In the genomic region with DNA sequence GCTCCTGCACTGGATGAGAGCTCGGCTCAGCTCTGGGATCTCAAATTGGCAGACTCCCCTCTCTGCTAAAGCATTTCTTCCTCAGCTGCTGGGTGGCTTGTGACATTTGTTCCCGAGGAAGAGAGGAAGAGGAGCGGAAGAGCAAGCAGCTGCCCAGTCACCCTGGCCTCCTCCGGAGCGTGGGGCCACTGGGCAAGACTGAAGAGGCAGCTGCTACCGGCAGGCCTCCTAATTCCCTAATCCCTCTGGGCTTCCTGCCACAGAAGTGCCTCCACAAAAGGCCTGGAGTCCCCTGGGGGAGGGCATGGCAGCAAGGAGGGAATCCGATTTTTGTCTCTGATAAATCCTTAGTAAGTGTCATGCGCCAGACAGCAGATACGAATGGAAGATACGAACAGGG, we compare ENCODE assay signal across 11 mouse cellular contexts.
DNase-seq lines count a peak whose midpoint lies in the region; ATAC-seq and TF ChIP-seq lines count a peak whose summit lies in the region.
"Had no signal": no experiment of that assay in that cellular context is flagged by ENCODE, and none has a peak within 500 bp of the region (broad histone marks: within the 10 kb centered on the region; RNA-seq: fewer than 3 reads in every experiment).

No protein-coding gene starts in this region.

- H3K4me2 ChIP-seq in intestine, embryonic 14.5 days (ENCODE audit: low read length): no peak overlapping the region
- H3K4me2 ChIP-seq in intestine, postnatal 0 days (replicated peaks; ENCODE audit: low read depth): no peak overlapping the region
- H3K4me2 ChIP-seq in embryonic facial prominence, embryonic 15.5 days (replicated peaks): no peak overlapping the region
- H3K4me2 ChIP-seq in hindbrain, postnatal 0 days (ENCODE audit: low read depth, low read length): peak overlapping the region; percentile 4; the same call in 1 of the 2 replicates
- H3K4me2 ChIP-seq: liver, embryonic 13.5 days had no signal

- no peak overlapping the region for H3K4me3 ChIP-seq in intestine, embryonic 14.5 days (ENCODE audit: low read depth, low read length)
- no peak overlapping the region for H3K4me3 ChIP-seq in intestine, postnatal 0 days (ENCODE audit: low read depth, low read length)
- H3K4me3 ChIP-seq in embryonic facial prominence, embryonic 15.5 days (replicated peaks): no peak overlapping the region
- H3K4me3 ChIP-seq in hindbrain, postnatal 0 days (ENCODE audit: low read length): no peak overlapping the region
- H3K4me3 ChIP-seq: liver, embryonic 13.5 days had no signal

- no peaks in the 10 kb centered on the region for H3K36me3 ChIP-seq in intestine, embryonic 14.5 days (ENCODE audit: control insufficient read depth, insufficient read depth, low read length)
- H3K36me3 ChIP-seq in intestine, postnatal 0 days (ENCODE audit: control insufficient read depth, insufficient read depth): no peaks in the 10 kb centered on the region
- no peaks in the 10 kb centered on the region for H3K36me3 ChIP-seq in embryonic facial prominence, embryonic 15.5 days
- no peaks in the 10 kb centered on the region for H3K36me3 ChIP-seq in hindbrain, postnatal 0 days (ENCODE audit: insufficient read depth, low read length)
- H3K36me3 ChIP-seq: liver, embryonic 13.5 days had no signal

- no peak overlapping the region for H3K9ac ChIP-seq in intestine, embryonic 14.5 days (ENCODE audit: low read length)
- H3K9ac ChIP-seq in intestine, postnatal 0 days (ENCODE audit: low read depth, low read length): no peak overlapping the region
- no peak overlapping the region for H3K9ac ChIP-seq in embryonic facial prominence, embryonic 15.5 days
- 0 out of 2 replicates have a peak overlapping the region, but pooled peaks have one; percentile 29 for H3K9ac ChIP-seq in hindbrain, postnatal 0 days (replicated peaks; ENCODE audit: low read length)
- H3K9ac ChIP-seq: liver, embryonic 13.5 days had no signal

- no peak for TF ChIP-seq CTCF in intestine, postnatal 0 days (IDR thresholded peaks at IDR 0.05; ENCODE audit: low read depth)
- no peak for TF ChIP-seq CTCF in hindbrain, postnatal 0 days (IDR thresholded peaks at IDR 0.05; ENCODE audit: low read depth)

- H3K27ac ChIP-seq in intestine, embryonic 14.5 days (ENCODE audit: low read depth): peak overlapping the region; percentile 43; the same call in 1 of the 2 replicates
- H3K27ac ChIP-seq in intestine, postnatal 0 days (ENCODE audit: low read depth, low read length): no peak overlapping the region
- peak overlapping the region; percentile 65 for H3K27ac ChIP-seq in embryonic facial prominence, embryonic 15.5 days (replicated peaks)
- peak overlapping the region; percentile 68 for H3K27ac ChIP-seq in hindbrain, postnatal 0 days
- H3K27ac ChIP-seq: liver, embryonic 13.5 days had no signal

- H3K27me3 ChIP-seq in intestine, embryonic 14.5 days (replicated peaks; ENCODE audit: control insufficient read depth, insufficient read depth, low read length): no peaks in the 10 kb centered on the region
- no peaks in the 10 kb centered on the region for H3K27me3 ChIP-seq in intestine, postnatal 0 days (replicated peaks; ENCODE audit: control insufficient read depth, insufficient read depth, low read length)
- H3K27me3 ChIP-seq in embryonic facial prominence, embryonic 15.5 days: no peaks in the 10 kb centered on the region
- no peaks in the 10 kb centered on the region for H3K27me3 ChIP-seq in hindbrain, postnatal 0 days (ENCODE audit: insufficient read depth, low read length)
- H3K27me3 ChIP-seq: CH12.LX; liver, embryonic 13.5 days had no signal

- no peak for ATAC-seq in intestine, embryonic 14.5 days (replicated peaks; ENCODE audit: low FRiP score, low TSS enrichment, low read depth)
- no peak for ATAC-seq in intestine, postnatal 0 days
- peak; percentile 75 for ATAC-seq in embryonic facial prominence, embryonic 15.5 days (ENCODE audit: insufficient number of reproducible peaks, low FRiP score, low TSS enrichment, low read depth)
- peak; percentile 48 for ATAC-seq in hindbrain, postnatal 0 days
- ATAC-seq: inflammation-experienced regulatory T-cells, adult 6 months had no signal

- H3K4me1 ChIP-seq in intestine, embryonic 14.5 days (replicated peaks; ENCODE audit: control insufficient read depth, insufficient read depth, low read length): no peaks in the 10 kb centered on the region; the same call in 1 of the 2 replicates
- H3K4me1 ChIP-seq in intestine, postnatal 0 days (replicated peaks; ENCODE audit: control insufficient read depth, insufficient read depth, low read length): no peaks in the 10 kb centered on the region
- H3K4me1 ChIP-seq in embryonic facial prominence, embryonic 15.5 days: no peaks in the 10 kb centered on the region; the same call in 1 of the 2 replicates
- peaks cover 4% of the 10 kb centered on the region; the same call in 1 of the 2 replicates for H3K4me1 ChIP-seq in hindbrain, postnatal 0 days (ENCODE audit: insufficient read depth, low read length)

- no peaks in the 10 kb centered on the region for H3K9me3 ChIP-seq in intestine, embryonic 14.5 days (ENCODE audit: control insufficient read depth, low read length)
- H3K9me3 ChIP-seq in intestine, postnatal 0 days (ENCODE audit: control insufficient read depth): no peaks in the 10 kb centered on the region
- H3K9me3 ChIP-seq in embryonic facial prominence, embryonic 15.5 days (replicated peaks): no peaks in the 10 kb centered on the region
- H3K9me3 ChIP-seq in hindbrain, postnatal 0 days (ENCODE audit: low read length): no peaks in the 10 kb centered on the region
- H3K9me3 ChIP-seq: liver, embryonic 13.5 days had no signal

- WGBS in intestine, embryonic 14.5 days: 61% methylated on average over 10 of the region's 10 CpGs
- 69% methylated on average over 10 of the region's 10 CpGs for WGBS in intestine, postnatal 0 days
- WGBS in embryonic facial prominence, embryonic 15.5 days: 50% methylated on average over 10 of the region's 10 CpGs
- 29% methylated on average over 10 of the region's 10 CpGs for WGBS in hindbrain, postnatal 0 days

- DNase-seq in intestine, embryonic 14.5 days (ENCODE audit: low spot score): no peak
- DNase-seq in hindbrain, postnatal 0 days (ENCODE audit: low spot score): peak; percentile 80
- peak; percentile 45 for DNase-seq in retina, embryonic 14.5 days (ENCODE audit: low spot score)
- no peak for DNase-seq in left cerebral cortex, adult 11 months (ENCODE audit: low spot score)
- DNase-seq in frontal cortex, adult 2 months (ENCODE audit: extremely low spot score in 1 of 2, low spot score in 1 of 2): no peak
- DNase-seq in layer of hippocampus, postnatal 14 days (ENCODE audit: low spot score in 2 of 2): no peak
- DNase-seq: liver, embryonic 13.5 days had no signal

Comparison
In these comparisons a context has a peak if more than half of its experiments do, and no peak if none do; other contexts are left out.
1. ATAC-seq: peak in embryonic facial prominence, embryonic 15.5 days (single experiment) and hindbrain, postnatal 0 days (single experiment); none in intestine, embryonic 14.5 days (single experiment) and intestine, postnatal 0 days (single experiment).
2. DNase-seq: peak in hindbrain, postnatal 0 days (single experiment) and retina, embryonic 14.5 days (single experiment); none in intestine, embryonic 14.5 days (single experiment), left cerebral cortex, adult 11 months (single experiment), frontal cortex, adult 2 months (0 of 2) and layer of hippocampus, postnatal 14 days (0 of 2).